Mouse (Mus musculus) heart, postnatal 25 days (tissue): Measurements from ENCODE around the gene Rb1. TPM values are rescaled to one million over a fixed set of nuclear protein-coding genes. Genes with fewer than 3 reads are reported as not detected.

ENCODE experiments used
- DNase-seq: peaks from one replicate; pipeline ENCODE4 v3.0.0; 2022; ENCODE audit warnings: low spot score
- intact Hi-C: fragments of 180-260 bp; cut with DNase I; formaldehyde crosslinking; loops from one replicate; pipeline ENCODE4 v1.15.1; 2025
- total RNA-seq, 2 experiments: library from RNA; stranded (reverse); gene quantifications; 2 replicates each; pipeline ENCODE4 v1.2.3; 2021

Gene Rb1
- 10 to 100 TPM; 16.4 to 18.7 TPM for total RNA-seq

- peak; percentile 78 for DNase-seq
- intact Hi-C loops, result loop anchor here (2.0 to 5.0 kb wide), 4 partner anchors 21 to 149 kb away; partner anchors contain the start of gene Itm2b
Measured at GRCm38 (mm10) chr14:73325456-73326381, at the start of gene Rb1. Rb1 (minus strand) TSS chr14:73325822.

- DNase-seq, result no peak
- intact Hi-C loops, result no loop called here
Measured at GRCm38 (mm10) chr14:73374315-73374890, 48.8 kb upstream of the Rb1 start.

- intact Hi-C loops, result no loop called here
- DNase-seq, result no peak
Measured at GRCm38 (mm10) chr14:73373606-73374005, 48.0 kb upstream of the Rb1 start.

- no peak for DNase-seq
- intact Hi-C loops, result no loop called here
Measured at GRCm38 (mm10) chr14:73372990-73373389, 47.4 kb upstream of the Rb1 start.

GRCm38 (mm10) chr14:73371577-73371976 lies 46.0 kb upstream of the Rb1 start:
- no peak for DNase-seq
- intact Hi-C loops, result no loop called here

GRCm38 (mm10) chr14:73370695-73371372 lies 45.2 kb upstream of the Rb1 start:
- no peak for DNase-seq
- intact Hi-C loops, result no loop called here

- no peak for DNase-seq
- intact Hi-C loops, result no loop called here
Measured at GRCm38 (mm10) chr14:73370078-73370670, 44.6 kb upstream of the Rb1 start.

- intact Hi-C loops, result loop anchor here (5.0 kb wide), 1 partner anchor 42 kb away; the partner anchor contains the start of gene Rb1
- no peak for DNase-seq
Measured at GRCm38 (mm10) chr14:73369634-73370033, 44.0 kb upstream of the Rb1 start.

GRCm38 (mm10) chr14:73368966-73369365 lies 43.3 kb upstream of the Rb1 start:
- intact Hi-C loops, result loop anchor here (5.0 kb wide), 1 partner anchor 42 kb away; the partner anchor contains the start of gene Rb1
- no peak for DNase-seq

- intact Hi-C loops, result loop anchor here (5.0 kb wide), 1 partner anchor 41 kb away; the partner anchor contains the start of gene Rb1
- no peak for DNase-seq
Measured at GRCm38 (mm10) chr14:73368221-73368620, 42.6 kb upstream of the Rb1 start.

GRCm38 (mm10) chr14:73366278-73366677 lies 40.7 kb upstream of the Rb1 start:
- DNase-seq, result no peak
- intact Hi-C loops, result loop anchor here (5.0 kb wide), 1 partner anchor 39 kb away; the partner anchor contains the start of gene Rb1

- intact Hi-C loops, result no loop called here
Measured at GRCm38 (mm10) chr14:73363782-73364181, 38.2 kb upstream of the Rb1 start.

GRCm38 (mm10) chr14:73354700-73355099 lies 29.1 kb upstream of the Rb1 start:
- intact Hi-C loops, result no loop called here

More at GRCm38 (mm10) chr14:73363782-73364181, 38.2 kb upstream of the Rb1 start:
- no peak for DNase-seq

GRCm38 (mm10) chr14:73351118-73351517 lies 25.5 kb upstream of the Rb1 start:
- intact Hi-C loops, result no loop called here
- no peak for DNase-seq

More at GRCm38 (mm10) chr14:73354700-73355099, 29.1 kb upstream of the Rb1 start:
- no peak for DNase-seq

- no peak for DNase-seq
- intact Hi-C loops, result no loop called here
Measured at GRCm38 (mm10) chr14:73350029-73350428, 24.4 kb upstream of the Rb1 start.

GRCm38 (mm10) chr14:73349061-73349670 lies 23.5 kb upstream of the Rb1 start:
- intact Hi-C loops, result loop anchor here (5.0 kb wide), 1 partner anchor 33 kb away; no protein-coding TSS in a partner anchor

GRCm38 (mm10) chr14:73347302-73347701 lies 21.7 kb upstream of the Rb1 start:
- intact Hi-C loops, result loop anchor here (5.0 kb wide), 1 partner anchor 35 kb away; no protein-coding TSS in a partner anchor
- DNase-seq, result no peak

More at GRCm38 (mm10) chr14:73349061-73349670, 23.5 kb upstream of the Rb1 start:
- no peak for DNase-seq

GRCm38 (mm10) chr14:73345614-73346013 lies 20.0 kb upstream of the Rb1 start:
- DNase-seq, result no peak

More at GRCm38 (mm10) chr14:73345614-73346013, 20.0 kb upstream of the Rb1 start:
- intact Hi-C loops, result loop anchor here (5.0 kb wide), 1 partner anchor 37 kb away; no protein-coding TSS in a partner anchor
